Comparison of ENCODE assay signal across 7 mouse cellular contexts in genomic region chr2:36104956-36105741, GRCm38 (mm10). TPM values are rescaled to one million over a fixed set of nuclear protein-coding genes. Genes with fewer than 3 reads are reported as not detected.
DNase-seq lines count a peak whose midpoint lies in the region; ATAC-seq and TF ChIP-seq lines count a peak whose summit lies in the region.

Gene Lhx6, minus strand, starts transcription at chr2:36105408.

- H3K4me3 ChIP-seq in testis, adult 2 months (ENCODE audit: control insufficient read depth, low read depth, low read length) = peak within 1 kb of the TSS; percentile 29
- peak within 1 kb of the TSS; percentile 55 for H3K4me3 ChIP-seq in embryonic facial prominence, embryonic 15.5 days (replicated peaks)
- H3K4me3 ChIP-seq in hindbrain, embryonic 15.5 days = peak within 1 kb of the TSS; percentile 27
- H3K4me3 ChIP-seq in liver, embryonic 16.5 days (ENCODE audit: low read depth, low read length) = peak within 1 kb of the TSS; percentile 33

- H3K9me3 ChIP-seq in embryonic facial prominence, embryonic 15.5 days (replicated peaks) = no peaks in the 10 kb centered on the region
- no peaks in the 10 kb centered on the region for H3K9me3 ChIP-seq in hindbrain, embryonic 15.5 days
- H3K9me3 ChIP-seq in liver, embryonic 16.5 days (replicated peaks; ENCODE audit: control insufficient read depth, low read length) = no peaks in the 10 kb centered on the region

- H3K4me2 ChIP-seq in embryonic facial prominence, embryonic 15.5 days (replicated peaks) = peak within 1 kb of the TSS; percentile 64
- peak within 1 kb of the TSS; percentile 54 for H3K4me2 ChIP-seq in hindbrain, embryonic 15.5 days
- H3K4me2 ChIP-seq in liver, embryonic 16.5 days (ENCODE audit: low read depth, low read length) = peak within 1 kb of the TSS; percentile 53

- no peaks in the 10 kb centered on the region for H3K36me3 ChIP-seq in testis, adult 2 months (ENCODE audit: control insufficient read depth, insufficient read depth, low read length)
- H3K36me3 ChIP-seq in embryonic facial prominence, embryonic 15.5 days = no peaks in the 10 kb centered on the region
- H3K36me3 ChIP-seq in hindbrain, embryonic 15.5 days = no peaks in the 10 kb centered on the region
- H3K36me3 ChIP-seq in liver, embryonic 16.5 days (ENCODE audit: control insufficient read depth, insufficient read depth) = no peaks in the 10 kb centered on the region

- DNase-seq in testis, postnatal 14 days (ENCODE audit: low spot score) = no peak
- no peak for DNase-seq in urinary bladder, adult 18-20 months (ENCODE audit: low spot score in 2 of 2)
- no peak for DNase-seq in right cerebral cortex, adult 2 months (ENCODE audit: low spot score in 2 of 2)

- peak; percentile 55 for ATAC-seq in embryonic facial prominence, embryonic 15.5 days (ENCODE audit: insufficient number of reproducible peaks, low FRiP score, low TSS enrichment, low read depth)
- ATAC-seq in hindbrain, embryonic 15.5 days (ENCODE audit: low FRiP score, low read depth) = no peak
- ATAC-seq in liver, embryonic 16.5 days (ENCODE audit: low read depth) = no peak

- no peak within 1 kb of the TSS for H3K27ac ChIP-seq in testis, adult 2 months (ENCODE audit: control insufficient read depth, insufficient read depth, low read depth, low read length)
- peak within 1 kb of the TSS; percentile 56 for H3K27ac ChIP-seq in embryonic facial prominence, embryonic 15.5 days (replicated peaks)
- H3K27ac ChIP-seq in hindbrain, embryonic 15.5 days (replicated peaks) = no peak within 1 kb of the TSS
- H3K27ac ChIP-seq in liver, embryonic 16.5 days (ENCODE audit: low read length) = no peak within 1 kb of the TSS

- no peak for TF ChIP-seq CTCF in testis, adult 2 months (IDR thresholded peaks at IDR 0.05; ENCODE audit: control insufficient read depth, insufficient read depth, insufficient replicate concordance, low read depth, low read length)

- peaks cover 8% of the 10 kb centered on the region; the same call in 1 of the 2 replicates for H3K27me3 ChIP-seq in testis, adult 2 months (ENCODE audit: control insufficient read depth, insufficient read depth, low read length)
- peaks cover 84% of the 10 kb centered on the region for H3K27me3 ChIP-seq in embryonic facial prominence, embryonic 15.5 days
- H3K27me3 ChIP-seq in hindbrain, embryonic 15.5 days = peaks cover 77% of the 10 kb centered on the region
- H3K27me3 ChIP-seq in liver, embryonic 16.5 days (ENCODE audit: control insufficient read depth, insufficient read depth, low read depth, low read length) = peaks cover 91% of the 10 kb centered on the region

- under 1% methylated on average over 52 of the region's 58 CpGs for WGBS in embryonic facial prominence, embryonic 15.5 days
- under 1% methylated on average over 55 of the region's 58 CpGs for WGBS in hindbrain, embryonic 15.5 days
- 1% methylated on average over 58 of the region's 58 CpGs for WGBS in liver, embryonic 16.5 days (ENCODE audit: insufficient replicate concordance)

- TF ChIP-seq POLR2A in testis, adult 2 months (IDR thresholded peaks at IDR 0.05; ENCODE audit: control insufficient read depth, low read depth, low read length) = no peak

- peak within 1 kb of the TSS; percentile 28 for H3K9ac ChIP-seq in embryonic facial prominence, embryonic 15.5 days
- no peak within 1 kb of the TSS for H3K9ac ChIP-seq in hindbrain, embryonic 15.5 days
- no peak within 1 kb of the TSS for H3K9ac ChIP-seq in liver, embryonic 16.5 days (ENCODE audit: low read depth, low read length)

- H3K4me1 ChIP-seq in testis, adult 2 months (ENCODE audit: control insufficient read depth, insufficient read depth, low read length) = peaks cover 21% of the 10 kb centered on the region
- H3K4me1 ChIP-seq in embryonic facial prominence, embryonic 15.5 days = peaks cover 42% of the 10 kb centered on the region
- peaks cover 33% of the 10 kb centered on the region for H3K4me1 ChIP-seq in hindbrain, embryonic 15.5 days (replicated peaks)
- no peaks in the 10 kb centered on the region; the same call in none of the 2 replicates for H3K4me1 ChIP-seq in liver, embryonic 16.5 days (ENCODE audit: control insufficient read depth, low read depth, low read length)

RNA-seq across cellular contexts. Expression of gene Lhx6, which starts in this region (rescaled TPM):
- 3.9 and 5.3 TPM in 2 replicates for polyA plus RNA-seq in testis, adult 2 months (2012; rRNA removed)
- 7.0 and 7.2 TPM in 2 replicates for polyA plus RNA-seq in embryonic facial prominence, embryonic 15.5 days (2015; fragmentation: Nextera tagmentation; extraction: Ambion mirVana)
- polyA plus RNA-seq in hindbrain, embryonic 15.5 days (2015; fragmentation: Nextera tagmentation; extraction: Ambion mirVana) = 0.62 and 1.3 TPM in 2 replicates
- 0.41 and 0.53 TPM in 2 replicates for polyA plus RNA-seq in liver, embryonic 16.5 days (2015; fragmentation: Nextera tagmentation; extraction: Ambion mirVana)
